In the genomic region with DNA sequence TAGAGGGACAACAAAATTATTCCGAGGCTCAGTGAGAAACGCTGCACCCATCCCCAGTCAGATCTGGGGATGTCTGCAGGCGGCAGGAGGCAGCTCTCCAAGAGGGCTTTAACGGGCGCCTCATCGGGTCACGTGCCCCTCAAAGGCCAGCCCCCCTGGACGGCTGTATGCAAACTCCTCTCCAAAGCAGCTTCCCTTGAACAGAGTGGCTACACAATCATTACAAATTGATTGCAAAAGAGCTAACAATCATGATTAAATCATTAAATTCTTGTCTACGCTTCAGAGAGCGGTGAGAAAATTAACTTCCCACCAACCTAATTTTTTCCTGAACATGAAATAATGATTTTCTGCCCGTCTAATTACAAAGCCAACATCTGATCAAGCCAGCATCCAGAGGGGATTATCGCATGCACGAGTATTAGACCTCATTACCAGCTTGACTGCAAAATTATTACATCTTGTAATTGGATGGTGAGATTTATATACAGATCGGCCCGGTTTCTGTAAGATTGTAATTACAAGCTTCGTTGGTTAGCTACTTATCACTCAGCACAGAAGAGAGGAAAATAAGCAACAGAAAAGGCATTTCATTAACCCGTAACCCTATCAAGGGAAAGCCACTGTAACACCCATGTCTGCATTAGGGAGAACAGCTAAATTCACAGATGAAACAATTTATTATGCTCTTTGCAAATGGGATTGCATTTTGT, we compare ENCODE assay signal across 10 mouse cellular contexts.
DNase-seq lines count a peak whose midpoint lies in the region; ATAC-seq and TF ChIP-seq lines count a peak whose summit lies in the region.
"Had no signal": no experiment of that assay in that cellular context is flagged by ENCODE, and none has a peak within 500 bp of the region (broad histone marks: within the 10 kb centered on the region; RNA-seq: fewer than 3 reads in every experiment).

No protein-coding gene starts in this region.

- no peak overlapping the region for H3K4me2 ChIP-seq in lung, embryonic 14.5 days
- H3K4me2 ChIP-seq in forebrain, embryonic 11.5 days (ENCODE audit: low read depth, low read length, severe bottlenecking), result peak overlapping the region; percentile 15; the same call in 1 of the 2 replicates
- H3K4me2 ChIP-seq in neural tube, embryonic 13.5 days, result peak overlapping the region; percentile 21; the same call in 1 of the 2 replicates
- H3K4me2 ChIP-seq in intestine, postnatal 0 days (replicated peaks; ENCODE audit: low read depth), result no peak overlapping the region

- no peak overlapping the region for H3K4me3 ChIP-seq in lung, embryonic 14.5 days (ENCODE audit: low read depth, low read length)
- H3K4me3 ChIP-seq in forebrain, embryonic 11.5 days (ENCODE audit: low read depth, low read length), result no peak overlapping the region
- H3K4me3 ChIP-seq in neural tube, embryonic 13.5 days, result no peak overlapping the region
- no peak overlapping the region for H3K4me3 ChIP-seq in intestine, postnatal 0 days (ENCODE audit: low read depth, low read length)

- no peaks in the 10 kb centered on the region for H3K27me3 ChIP-seq in lung, embryonic 14.5 days (ENCODE audit: insufficient read depth, low read length)
- peaks cover 2% of the 10 kb centered on the region for H3K27me3 ChIP-seq in forebrain, embryonic 11.5 days (ENCODE audit: control insufficient read depth, insufficient read depth, low read length)
- 0 out of 2 replicates have a peak, but pooled peaks cover 3% of the 10 kb centered on the region for H3K27me3 ChIP-seq in neural tube, embryonic 13.5 days
- no peaks in the 10 kb centered on the region for H3K27me3 ChIP-seq in intestine, postnatal 0 days (replicated peaks; ENCODE audit: control insufficient read depth, insufficient read depth, low read length)

- no peak for TF ChIP-seq CTCF in lung, embryonic 14.5 days (IDR thresholded peaks at IDR 0.05; ENCODE audit: low read depth)
- no peak for TF ChIP-seq CTCF in intestine, postnatal 0 days (IDR thresholded peaks at IDR 0.05; ENCODE audit: low read depth)

- H3K4me1 ChIP-seq in lung, embryonic 14.5 days (ENCODE audit: insufficient read depth), result no peaks in the 10 kb centered on the region
- peaks cover 8% of the 10 kb centered on the region; the same call in 1 of the 2 replicates for H3K4me1 ChIP-seq in forebrain, embryonic 11.5 days (replicated peaks; ENCODE audit: control insufficient read depth, insufficient read depth, low read length)
- H3K4me1 ChIP-seq in neural tube, embryonic 13.5 days (replicated peaks), result peaks cover 17% of the 10 kb centered on the region
- no peaks in the 10 kb centered on the region for H3K4me1 ChIP-seq in intestine, postnatal 0 days (replicated peaks; ENCODE audit: control insufficient read depth, insufficient read depth, low read length)

- H3K36me3 ChIP-seq in lung, embryonic 14.5 days (ENCODE audit: insufficient read depth), result no peaks in the 10 kb centered on the region
- no peaks in the 10 kb centered on the region for H3K36me3 ChIP-seq in forebrain, embryonic 11.5 days (ENCODE audit: control insufficient read depth, insufficient read depth, low read length)
- no peaks in the 10 kb centered on the region for H3K36me3 ChIP-seq in neural tube, embryonic 13.5 days
- H3K36me3 ChIP-seq in intestine, postnatal 0 days (ENCODE audit: control insufficient read depth, insufficient read depth), result no peaks in the 10 kb centered on the region

- no peak overlapping the region for H3K27ac ChIP-seq in lung, embryonic 14.5 days (ENCODE audit: low read depth)
- no peak overlapping the region for H3K27ac ChIP-seq in forebrain, embryonic 11.5 days (ENCODE audit: low read depth, low read length)
- H3K27ac ChIP-seq in neural tube, embryonic 13.5 days (replicated peaks), result peak overlapping the region; percentile 69
- no peak overlapping the region for H3K27ac ChIP-seq in intestine, postnatal 0 days (ENCODE audit: low read depth, low read length)

- 42% methylated on average over 17 of the region's 17 CpGs for WGBS in lung, embryonic 14.5 days
- 27% methylated on average over 17 of the region's 17 CpGs for WGBS in forebrain, embryonic 11.5 days
- 20% methylated on average over 17 of the region's 17 CpGs for WGBS in neural tube, embryonic 13.5 days
- 48% methylated on average over 17 of the region's 17 CpGs for WGBS in intestine, postnatal 0 days

- DNase-seq in lung, embryonic 14.5 days, result peak; percentile 37
- no peak for DNase-seq in lung, postnatal 25 days (ENCODE audit: low spot score)
- peak; percentile 63 for DNase-seq in forebrain, embryonic 11.5 days (ENCODE audit: low spot score)
- peak; percentile 59 to 71 for DNase-seq in kidney, postnatal 4 days
- no peak for DNase-seq in urinary bladder, postnatal 25 days (ENCODE audit: low spot score)
- no peak for DNase-seq in layer of hippocampus, adult 11-12 months (ENCODE audit: low spot score)
- DNase-seq: cerebellum, postnatal 14 days; heart, postnatal 14 days had no signal

- ATAC-seq in lung, embryonic 14.5 days (ENCODE audit: insufficient read depth), result no peak
- peak; percentile 71; the same call in 1 of the 2 replicates for ATAC-seq in forebrain, embryonic 11.5 days (replicated peaks; ENCODE audit: low FRiP score)
- peak; percentile 93 for ATAC-seq in neural tube, embryonic 13.5 days (ENCODE audit: low read depth)
- no peak for ATAC-seq in intestine, postnatal 0 days

- H3K9ac ChIP-seq in lung, embryonic 14.5 days, result no peak overlapping the region
- H3K9ac ChIP-seq in forebrain, embryonic 11.5 days (ENCODE audit: low read length), result no peak overlapping the region
- no peak overlapping the region for H3K9ac ChIP-seq in neural tube, embryonic 13.5 days
- H3K9ac ChIP-seq in intestine, postnatal 0 days (ENCODE audit: low read depth, low read length), result no peak overlapping the region

- no peaks in the 10 kb centered on the region for H3K9me3 ChIP-seq in lung, embryonic 14.5 days (ENCODE audit: low read depth, low read length)
- H3K9me3 ChIP-seq in forebrain, embryonic 11.5 days (ENCODE audit: control insufficient read depth, low read length), result no peaks in the 10 kb centered on the region
- H3K9me3 ChIP-seq in neural tube, embryonic 13.5 days, result no peaks in the 10 kb centered on the region
- H3K9me3 ChIP-seq in intestine, postnatal 0 days (ENCODE audit: control insufficient read depth), result no peaks in the 10 kb centered on the region

Comparison
In these comparisons a context has a peak if more than half of its experiments do, and no peak if none do; other contexts are left out.
1. DNase-seq: peak in lung, embryonic 14.5 days (single experiment), forebrain, embryonic 11.5 days (single experiment) and kidney, postnatal 4 days (2 of 2); none in lung, postnatal 25 days (single experiment), urinary bladder, postnatal 25 days (single experiment) and layer of hippocampus, adult 11-12 months (single experiment).
2. ATAC-seq: peak in forebrain, embryonic 11.5 days (single experiment) and neural tube, embryonic 13.5 days (single experiment); none in lung, embryonic 14.5 days (single experiment) and intestine, postnatal 0 days (single experiment).
3. H3K4me2 ChIP-seq: peak in forebrain, embryonic 11.5 days (single experiment) and neural tube, embryonic 13.5 days (single experiment); none in lung, embryonic 14.5 days (single experiment) and intestine, postnatal 0 days (single experiment).